Mouse (Mus musculus): ENCODE results near the gene Gm49721.
"Not testable (repeated sequence)": the region's sequence is repeated elsewhere in the genome, so short reads cannot be mapped to it uniquely, and the experiment has no call there.

The Gm49721 gene

DNA sequence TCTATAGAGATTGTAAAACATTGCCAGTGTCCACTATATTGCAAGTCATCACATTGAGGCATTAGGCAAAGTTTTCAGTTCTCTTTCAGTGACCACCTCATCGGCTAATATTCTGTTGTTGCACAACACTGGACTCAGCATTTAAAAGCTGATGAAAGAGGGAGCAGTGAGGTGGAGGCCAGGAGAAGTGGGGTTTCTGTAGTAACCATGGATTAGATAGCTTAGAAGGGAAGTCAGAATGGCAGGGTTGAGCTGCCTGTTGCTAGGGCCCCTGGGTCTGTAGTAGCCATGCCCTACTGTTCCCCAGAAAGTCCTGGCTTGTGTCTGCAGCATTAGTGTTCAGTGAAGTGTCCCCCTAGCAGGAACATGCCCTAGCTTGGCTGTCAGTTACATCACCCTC is 7.4 kb downstream of the Gm49721 start:
- not testable (repeated sequence) for DNase-seq

DNA sequence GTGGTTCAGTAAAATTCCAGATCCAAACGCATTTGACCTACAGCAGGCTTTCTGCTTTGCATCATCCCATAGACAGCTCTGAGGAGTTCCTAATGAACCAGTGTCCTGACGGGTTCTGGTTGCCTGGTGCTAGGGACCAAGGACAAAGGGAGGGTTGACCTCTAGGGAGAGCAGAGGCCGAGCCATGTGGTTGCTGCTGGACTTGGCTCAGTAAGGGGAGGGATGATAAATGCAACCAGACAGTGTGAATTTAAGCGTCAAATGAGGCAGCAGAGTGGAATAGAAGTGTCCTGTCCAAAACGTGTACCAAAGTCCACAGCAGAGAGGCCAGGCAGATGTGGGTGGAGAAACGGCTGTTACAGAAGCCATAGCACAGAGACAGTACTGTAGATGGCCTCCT is 16.8 kb downstream of the Gm49721 start:
- DNase-seq = not testable (repeated sequence)

DNA sequence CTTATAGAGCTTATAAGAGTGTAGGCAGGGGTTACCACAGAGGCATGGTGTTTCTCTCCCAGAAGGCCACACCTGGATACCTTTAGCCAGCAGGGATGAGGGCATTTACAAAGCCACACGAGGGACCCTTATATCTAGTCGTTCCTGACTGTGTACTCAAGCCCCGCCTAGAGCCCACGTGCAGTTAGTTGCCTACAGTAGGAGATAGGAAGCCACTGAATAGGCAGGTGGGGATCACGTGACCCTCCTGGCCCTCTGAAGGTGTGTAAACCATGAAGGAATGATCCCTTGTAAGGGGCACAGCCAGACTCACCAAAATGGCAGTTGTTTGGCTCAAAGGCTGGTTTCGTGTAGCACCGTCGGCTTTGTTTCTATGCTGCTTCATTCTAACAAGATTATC is 18.1 kb downstream of the Gm49721 start:
- not testable (repeated sequence) for DNase-seq

DNA sequence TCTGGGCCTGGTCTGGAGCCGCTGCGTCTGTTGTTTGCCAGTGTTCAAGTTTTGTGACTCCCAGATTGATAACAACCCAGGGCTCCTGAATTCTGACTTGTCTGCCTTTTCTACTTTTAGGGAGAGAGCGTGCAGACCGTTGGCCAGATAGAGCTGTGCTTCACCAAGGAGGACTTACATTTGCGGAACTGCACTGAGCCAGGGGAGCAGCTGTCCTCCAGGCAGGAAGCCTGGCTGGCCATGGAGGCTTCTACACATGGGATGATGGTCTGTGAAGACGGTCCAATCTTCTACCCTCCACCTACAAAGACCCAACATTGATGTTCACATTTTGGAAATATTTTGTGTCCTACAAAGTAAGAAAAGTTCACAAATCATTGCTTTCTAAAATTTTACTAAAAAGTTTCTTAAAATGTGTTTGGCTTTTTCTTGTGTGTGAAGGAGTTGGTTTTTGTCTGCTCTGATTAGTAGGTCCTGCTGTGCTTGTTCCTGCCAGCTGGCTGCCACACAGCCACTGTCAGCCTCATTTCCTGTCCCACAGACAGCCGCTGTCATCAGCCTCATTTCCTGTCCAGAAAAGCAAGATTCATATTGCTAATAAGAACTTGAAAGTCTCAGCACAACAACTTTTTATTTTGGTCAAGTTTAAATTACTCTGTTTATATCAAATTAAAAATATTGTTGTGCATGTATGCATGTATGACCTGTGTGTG is 19.2 kb downstream of the Gm49721 start:
- not testable (repeated sequence) for DNase-seq

DNA sequence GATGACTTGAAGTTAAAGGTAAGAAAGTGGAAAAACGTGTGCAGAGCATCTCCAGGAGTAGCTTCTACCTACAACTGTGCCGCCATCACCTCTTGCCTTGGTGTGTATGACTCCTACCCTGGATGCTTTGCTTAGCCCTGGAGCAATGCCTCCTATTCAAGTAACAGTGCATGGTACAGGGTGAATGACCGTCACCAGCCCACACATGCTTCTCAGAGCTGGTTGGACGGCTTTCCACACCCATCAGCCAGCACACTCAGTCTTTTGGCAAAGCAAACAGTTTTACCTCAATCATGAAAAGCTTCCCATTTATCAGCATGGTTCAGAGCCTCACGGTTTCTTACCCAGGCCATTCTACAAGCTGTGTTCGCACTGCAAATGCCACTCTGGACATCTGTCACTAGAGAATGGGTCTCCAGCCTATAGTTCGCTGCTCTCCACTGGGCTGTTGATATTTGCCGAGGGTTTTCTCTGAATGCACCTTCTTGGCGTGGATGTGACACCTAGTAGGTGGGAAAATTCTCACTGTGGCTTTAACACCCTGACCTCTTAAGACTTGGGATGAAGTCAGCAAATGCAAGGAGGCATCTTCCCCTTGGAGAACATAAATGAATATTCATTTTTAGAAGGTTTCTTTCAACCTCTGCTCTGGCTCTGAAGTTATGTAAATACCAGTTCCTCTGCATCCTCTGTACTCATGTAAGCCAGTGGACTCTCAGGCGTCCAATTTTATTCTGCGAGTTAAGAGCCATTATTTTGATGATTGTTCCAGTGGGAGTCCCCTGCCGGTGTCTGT is 23.3 kb downstream of the Gm49721 start:
- not testable (repeated sequence) for DNase-seq

DNA sequence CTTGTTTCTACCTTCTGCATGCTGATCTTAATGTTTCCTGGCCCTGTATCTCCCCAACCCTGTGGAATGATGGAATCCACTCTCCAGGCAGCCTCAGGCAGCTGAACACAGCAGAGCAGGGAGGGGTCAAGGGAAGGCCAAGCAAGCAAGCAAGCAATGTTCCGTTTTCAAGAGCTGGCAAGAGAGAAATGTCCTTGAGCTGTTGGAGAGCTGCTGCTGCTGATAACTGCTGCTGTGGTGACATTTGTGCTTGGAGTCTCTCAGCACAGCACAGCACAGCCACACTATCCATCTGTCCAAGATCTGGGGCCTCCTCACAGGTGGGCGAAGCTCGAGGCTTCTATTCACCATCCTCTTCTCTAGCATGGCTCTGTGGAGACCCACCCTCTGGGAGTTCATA is 24.7 kb downstream of the Gm49721 start:
- DNase-seq = not testable (repeated sequence)

DNA sequence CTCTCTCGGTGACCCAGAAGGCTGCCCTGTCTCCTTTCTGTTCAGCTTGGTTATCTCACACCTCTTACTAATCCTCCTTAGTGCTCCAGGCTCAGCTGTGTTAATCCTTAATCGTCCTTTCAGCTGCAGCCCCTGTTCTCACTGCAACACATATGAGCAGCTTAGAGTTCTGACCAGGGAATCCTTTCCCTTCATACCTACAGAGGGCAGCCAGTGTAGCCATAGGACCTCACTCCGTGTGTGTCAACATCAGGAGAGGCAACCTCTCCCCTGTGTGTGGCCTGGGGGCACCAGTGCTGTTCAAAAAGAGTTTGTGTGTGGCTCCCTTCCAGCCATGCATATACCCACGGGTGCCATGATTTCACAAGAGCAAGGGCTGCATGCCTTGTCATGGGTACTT is 26.9 kb downstream of the Gm49721 start:
- not testable (repeated sequence) for DNase-seq

DNA sequence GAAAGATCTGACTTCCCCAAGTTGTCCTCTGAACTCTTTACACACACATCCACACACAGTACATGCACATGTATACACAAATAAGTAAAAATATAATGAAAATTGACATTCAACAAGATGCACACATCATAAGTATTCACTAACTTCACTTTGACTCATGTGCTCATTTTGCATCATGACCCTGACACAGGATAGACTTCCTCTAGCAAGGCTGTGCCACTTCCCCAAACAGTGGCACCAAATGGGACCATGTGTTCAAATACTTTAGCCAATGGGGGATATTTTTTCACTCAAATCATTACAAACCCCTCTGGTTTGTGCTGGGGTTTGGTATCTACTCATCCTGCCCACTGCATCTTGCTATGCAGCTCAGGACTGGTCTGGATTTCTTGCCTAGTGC is 30.2 kb downstream of the Gm49721 start:
- DNase-seq = not testable (repeated sequence)

DNA sequence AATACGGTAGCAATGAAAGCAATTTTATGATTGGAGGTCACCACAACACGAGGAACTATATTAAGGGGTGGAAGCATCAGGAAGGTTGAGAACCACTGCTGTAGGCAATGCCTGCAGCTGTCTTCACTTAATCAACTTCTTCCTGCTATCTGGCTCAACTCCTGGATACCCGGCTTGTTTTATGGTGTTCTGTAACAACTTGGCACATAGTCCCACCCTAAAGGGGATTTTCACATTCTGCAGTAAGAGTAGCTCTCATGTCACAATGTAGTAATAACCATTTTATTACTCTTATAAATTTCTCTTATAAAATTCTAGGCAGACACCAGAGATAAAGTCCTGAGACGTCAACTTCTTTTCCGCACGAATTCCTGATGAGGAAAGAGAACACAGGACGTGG is 30.7 kb downstream of the Gm49721 start:
- DNase-seq = not testable (repeated sequence)

DNA sequence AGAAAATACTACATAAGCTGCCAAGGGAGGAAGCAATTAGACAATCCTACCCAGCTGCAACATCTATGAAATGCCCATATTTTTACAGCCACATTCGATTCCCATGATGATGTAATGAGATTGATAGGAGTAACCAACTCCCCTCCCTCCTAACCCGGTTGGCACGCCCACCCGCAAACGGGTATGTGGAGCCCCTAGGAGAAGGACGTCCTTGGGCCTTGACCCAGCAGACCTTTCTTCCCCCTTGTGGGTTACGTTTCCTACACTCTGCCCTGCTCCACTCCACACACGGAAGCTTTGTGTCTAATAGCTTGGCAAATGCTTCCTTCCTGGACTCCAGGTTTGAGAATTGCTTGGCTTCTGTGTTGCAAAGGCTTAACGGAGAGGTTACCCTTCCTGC is 31.2 kb downstream of the Gm49721 start:
- not testable (repeated sequence) for DNase-seq

DNA sequence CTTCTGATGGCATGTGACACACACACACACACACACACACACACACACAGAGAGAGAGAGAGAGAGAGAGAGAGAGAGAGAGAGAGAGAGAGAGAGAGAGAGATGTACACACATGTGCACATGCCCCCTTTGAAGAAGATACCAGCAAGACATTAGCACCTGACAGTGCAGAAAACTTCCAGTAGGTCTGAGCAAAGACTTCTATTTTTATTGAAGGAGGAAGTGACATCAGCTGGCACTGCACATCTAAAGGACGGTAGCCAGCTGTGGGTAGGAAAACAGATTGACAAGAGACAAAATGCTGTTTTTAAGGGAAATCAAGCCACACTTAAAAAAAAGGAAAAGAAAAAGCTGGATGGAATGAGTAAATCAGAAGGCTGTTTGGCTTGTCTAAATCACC is 35.5 kb downstream of the Gm49721 start:
- not testable (repeated sequence) for DNase-seq

DNA sequence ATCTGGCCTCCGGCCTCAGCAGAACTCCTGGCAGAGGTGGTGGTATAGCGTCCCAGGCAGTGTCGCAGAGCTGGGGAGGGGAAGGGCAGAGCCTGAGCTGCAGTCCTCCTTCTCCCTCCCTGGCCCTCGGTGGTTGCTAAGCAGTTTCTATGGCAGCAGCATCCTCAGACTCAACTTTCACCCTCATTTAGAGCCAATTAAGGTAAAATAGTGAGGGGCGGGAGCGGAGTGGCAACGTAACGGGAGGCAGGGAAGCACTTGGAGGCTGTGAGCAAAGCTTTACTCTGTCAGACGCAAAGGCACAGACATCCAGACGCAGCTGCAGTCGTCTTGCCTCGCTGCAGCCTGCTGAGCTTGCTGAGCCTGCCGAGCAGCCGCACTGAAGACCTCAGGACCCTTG is 46.6 kb downstream of the Gm49721 start, which contains the start of gene Gm1604a:
Gene Gm1604a, plus strand, starts transcription at position 312 of the 400 bp plus-strand sequence.
- DNase-seq = peak; percentile 13

DNA sequence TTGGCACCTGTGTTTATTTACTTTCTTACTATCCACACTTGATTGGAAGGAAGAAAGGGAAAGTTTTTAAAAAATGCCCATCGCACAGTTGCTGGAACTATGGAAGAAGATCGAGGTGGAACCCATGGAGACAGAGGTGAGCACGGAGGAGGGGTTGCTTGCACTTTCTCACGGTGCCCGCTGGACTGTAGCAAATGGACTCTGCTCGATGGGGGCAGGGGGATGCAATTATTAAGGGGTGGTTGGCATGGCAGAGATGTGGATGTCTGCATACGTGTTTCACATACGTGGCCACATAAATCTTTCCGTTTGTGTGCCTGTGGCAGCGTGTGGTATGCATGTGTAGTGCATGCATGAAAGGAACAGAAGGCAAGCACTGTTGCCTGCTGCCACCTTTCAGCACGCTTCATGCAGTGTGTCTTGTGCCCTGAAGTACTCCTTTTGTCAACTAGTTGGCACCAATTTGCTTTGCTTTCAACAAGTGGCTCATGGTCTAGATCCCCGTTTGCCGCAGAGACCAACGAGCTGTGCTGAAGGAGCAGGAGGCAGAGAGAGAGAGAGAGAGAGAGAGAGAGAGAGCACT is 47.2 kb downstream of the Gm49721 start:
- DNase-seq = not testable (repeated sequence)

DNA sequence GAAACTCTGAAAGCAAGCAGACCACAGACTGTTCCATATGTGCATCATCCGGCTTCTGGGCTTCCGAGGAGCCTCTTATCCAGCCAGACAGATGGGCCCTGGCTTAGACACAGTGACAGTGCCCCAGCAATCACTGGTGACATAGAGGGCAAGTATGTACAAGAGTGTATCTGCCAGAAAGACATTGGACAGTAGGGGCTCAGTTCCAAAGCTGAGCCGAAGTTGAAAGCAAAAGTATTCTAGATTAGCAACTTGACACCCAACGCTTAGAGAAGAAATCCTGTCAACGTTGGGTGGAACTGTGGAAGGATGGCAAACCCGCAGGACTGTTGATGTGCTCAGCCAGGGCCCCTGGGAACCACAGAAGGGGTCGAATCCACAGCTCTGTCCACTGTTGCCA is 51.5 kb downstream of the Gm49721 start:
- not testable (repeated sequence) for DNase-seq

DNA sequence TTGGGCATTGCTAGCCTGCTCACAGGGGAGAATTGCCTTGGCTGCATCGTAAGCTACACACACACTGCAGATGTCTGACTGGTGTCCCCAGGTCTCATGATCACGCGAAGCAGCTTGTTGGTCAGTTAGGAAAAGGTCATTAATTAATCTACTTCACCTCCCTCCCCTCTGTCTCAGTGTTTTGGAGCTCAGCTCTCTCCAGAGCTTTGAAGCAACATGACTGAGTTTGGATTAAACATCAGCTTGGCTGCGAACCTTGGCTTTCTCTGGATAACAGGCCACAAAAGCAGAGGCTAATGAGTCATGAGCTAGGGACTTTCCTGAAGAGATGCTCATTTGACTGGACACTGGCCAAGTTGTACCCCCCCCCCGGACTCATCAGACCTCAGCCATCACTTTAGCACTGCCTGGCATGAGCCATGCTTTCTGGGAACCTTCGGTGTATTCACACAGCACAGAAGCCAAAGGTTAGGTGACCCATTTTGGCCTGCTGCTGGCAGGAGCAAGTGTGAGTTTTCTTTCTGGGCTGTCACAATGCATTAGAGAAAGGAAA is 52.0 kb downstream of the Gm49721 start:
- not testable (repeated sequence) for DNase-seq

DNA sequence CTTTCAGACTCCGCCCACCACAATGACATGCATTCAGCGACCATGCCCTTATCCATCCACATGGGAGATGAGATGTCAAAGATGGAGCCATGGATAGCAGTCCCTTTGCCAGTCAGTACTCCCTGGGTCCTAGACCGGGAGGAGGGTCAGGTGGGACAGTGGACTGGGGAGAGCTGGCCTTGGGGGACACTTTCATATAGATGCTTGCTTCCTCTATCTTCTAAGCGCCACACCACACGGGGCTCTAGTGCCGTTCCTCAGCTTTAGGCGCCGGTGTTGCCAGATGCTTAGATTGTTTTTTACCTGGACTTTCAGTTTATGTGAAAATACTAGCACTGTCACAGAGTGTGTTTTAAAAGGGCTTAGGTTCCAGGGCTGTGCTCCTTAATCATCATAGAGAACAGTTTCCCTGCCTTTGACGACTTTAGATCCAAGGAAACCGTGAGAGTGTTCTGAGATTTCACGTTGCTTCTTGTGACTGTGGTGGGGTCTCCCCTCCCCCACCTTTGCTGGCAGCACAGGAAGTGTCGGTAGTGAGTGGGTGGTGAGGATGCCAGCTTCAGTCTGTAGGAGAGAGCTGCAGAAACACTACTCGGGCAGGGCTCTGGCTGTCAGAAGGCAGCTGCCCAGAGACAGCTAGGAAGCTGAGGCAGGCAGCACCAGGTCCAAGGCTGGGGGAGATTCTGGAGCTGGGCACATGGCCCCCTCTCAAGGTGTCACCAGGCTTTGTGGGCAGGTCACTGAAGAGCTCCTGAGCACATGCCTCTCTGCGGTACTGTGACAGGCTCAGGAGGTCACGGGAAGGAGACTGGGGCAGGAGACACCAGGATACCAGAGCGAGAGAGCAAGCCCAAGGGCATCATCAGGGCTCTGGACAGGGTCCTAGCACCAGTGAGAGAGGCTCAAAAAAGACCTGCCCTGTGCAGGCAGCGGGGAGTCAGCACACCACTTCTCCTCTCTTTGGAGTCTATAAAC is 54.8 kb downstream of the Gm49721 start:
- not testable (repeated sequence) for DNase-seq

DNA sequence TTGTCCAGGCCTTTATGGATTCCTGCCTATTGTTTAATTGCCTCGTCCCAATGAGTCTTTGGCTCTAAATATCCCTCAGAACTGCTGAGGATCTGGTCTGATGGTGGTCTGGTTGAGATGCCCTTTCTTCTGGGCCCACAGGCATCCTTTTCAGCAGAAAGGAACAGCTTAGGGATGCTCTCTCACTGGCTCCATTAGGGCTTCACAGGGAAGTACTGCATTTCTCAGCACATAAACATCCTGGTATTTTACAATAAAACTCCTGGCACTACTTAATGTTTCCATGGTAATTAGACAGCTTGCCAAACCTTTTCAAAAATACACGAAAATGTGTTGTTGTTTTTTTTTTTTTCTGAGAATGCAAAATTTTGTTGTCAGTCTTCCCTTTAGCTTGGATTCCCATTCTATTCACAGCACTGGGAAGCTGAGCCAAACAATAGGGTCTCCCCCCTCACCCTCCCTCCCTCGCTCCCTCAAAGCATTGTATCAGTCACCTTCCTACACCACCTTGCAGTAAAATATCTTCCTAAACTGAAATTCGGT is 90.4 kb downstream of the Gm49721 start:
- not testable (repeated sequence) for DNase-seq

DNA sequence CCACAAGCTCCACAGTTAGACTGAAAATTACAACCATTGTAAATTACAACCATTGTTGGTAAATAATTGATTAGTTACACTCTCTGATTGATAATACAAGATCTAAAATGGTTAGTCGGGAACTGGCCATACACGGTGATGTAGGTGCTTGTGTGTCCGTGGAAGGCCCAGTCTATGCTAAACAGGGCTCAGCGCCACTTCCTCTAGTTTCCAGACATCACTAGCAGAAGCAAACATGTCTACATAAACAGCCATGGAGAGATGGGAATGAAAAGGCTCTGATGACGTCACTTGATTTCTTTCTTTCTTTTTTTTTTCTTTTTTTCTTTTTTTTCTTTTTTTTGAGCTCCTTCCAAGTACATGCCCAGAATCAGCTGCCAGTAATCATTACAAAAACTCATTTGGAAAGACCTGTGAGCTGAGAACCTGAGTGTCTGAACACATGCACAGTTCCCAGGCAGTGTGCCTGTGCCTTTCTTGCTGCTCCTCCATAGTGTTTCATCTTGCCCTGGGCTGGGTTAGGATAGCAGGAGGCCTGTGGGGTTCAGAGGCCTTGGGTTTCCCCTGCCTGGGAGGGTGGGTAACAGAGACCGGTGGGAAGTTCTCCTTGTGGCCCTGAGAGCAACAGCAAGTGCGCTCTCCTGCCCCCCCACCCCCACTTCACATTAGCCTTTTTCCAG is 91.0 kb downstream of the Gm49721 start:
- not testable (repeated sequence) for DNase-seq

DNA sequence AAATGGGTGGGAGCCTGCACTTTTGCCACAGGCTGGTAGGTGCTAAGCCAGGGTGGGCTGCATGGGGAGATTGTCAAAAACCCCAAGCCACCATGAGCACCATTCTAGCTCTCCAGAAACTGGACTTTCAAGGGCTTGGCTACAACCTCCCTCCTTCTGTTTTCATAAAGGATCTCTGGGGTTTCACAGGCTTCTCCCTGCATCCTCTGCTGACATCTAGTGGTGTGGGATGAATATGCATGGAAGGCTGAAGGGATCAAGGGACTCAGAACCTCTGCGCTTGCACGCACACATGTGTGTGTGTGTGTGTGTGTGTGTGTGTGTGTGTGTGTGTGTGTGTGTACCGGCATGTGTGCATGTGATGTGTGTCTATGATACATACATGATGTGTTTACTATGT is 95.8 kb downstream of the Gm49721 start:
- peak; percentile 27 for DNase-seq

DNA sequence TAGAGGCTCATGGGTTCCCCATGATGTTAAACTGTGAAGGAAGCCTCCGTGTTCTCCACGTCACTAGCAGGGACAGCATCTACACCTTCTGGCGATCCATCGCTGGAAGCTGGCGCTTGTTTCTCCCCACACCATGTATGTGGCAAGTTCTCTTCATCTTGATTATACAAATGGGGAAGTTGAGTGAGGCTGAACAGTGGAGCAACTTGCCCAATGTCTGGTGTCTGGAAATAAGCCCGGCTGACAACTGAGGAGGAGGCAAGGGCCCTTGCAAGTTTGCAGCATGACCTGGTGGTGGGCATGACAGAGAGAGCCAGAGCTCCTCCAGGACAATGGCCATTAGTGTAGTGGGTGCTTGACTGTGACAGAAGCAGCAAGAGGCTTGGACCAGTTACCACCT is 96.8 kb downstream of the Gm49721 start:
- DNase-seq = not testable (repeated sequence)

DNA sequence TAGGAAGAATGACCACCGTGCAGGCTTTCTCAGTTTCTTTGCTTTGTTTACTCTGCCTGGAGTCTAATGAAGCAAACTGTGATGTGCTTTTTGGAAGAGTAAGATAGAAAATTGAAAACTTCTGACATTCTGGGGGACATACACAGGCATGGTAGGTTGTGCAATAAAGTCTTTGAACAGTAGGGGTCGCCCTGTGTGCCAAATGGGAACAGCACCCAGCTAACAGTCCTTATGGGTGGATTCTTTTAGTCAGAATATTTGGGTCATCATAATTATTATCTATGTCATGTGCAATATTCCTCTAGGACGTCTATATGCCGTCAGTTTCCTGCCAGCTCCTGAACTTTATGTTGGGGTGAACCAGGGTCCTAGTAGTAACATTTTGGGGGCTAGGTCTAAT is 100.9 kb downstream of the Gm49721 start:
- DNase-seq = peak; percentile 69
